11 mouse cellular contexts compared by ENCODE assay signal in the genomic region with DNA sequence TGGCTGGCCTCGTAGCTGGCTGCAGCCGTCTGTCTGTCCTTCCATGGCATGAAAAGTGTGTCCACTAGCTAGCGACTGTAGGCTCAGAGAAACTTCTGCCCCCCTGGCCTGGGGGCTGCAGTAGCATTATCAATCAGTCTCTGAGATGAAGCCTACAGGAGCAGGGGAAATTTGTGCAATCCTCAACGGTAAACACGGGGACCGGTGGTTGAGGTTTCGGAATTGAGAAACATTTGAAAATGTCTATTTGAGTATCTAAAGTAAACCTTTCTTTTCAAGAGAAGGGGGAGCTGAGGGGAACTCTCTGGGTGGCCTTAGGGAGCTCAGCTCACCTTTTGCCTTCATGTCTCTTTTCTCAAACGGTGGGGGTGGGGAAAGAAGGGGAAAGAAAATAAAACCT.
DNase-seq lines count a peak whose midpoint lies in the region; ATAC-seq and TF ChIP-seq lines count a peak whose summit lies in the region.
"Had no signal": no experiment of that assay in that cellular context is flagged by ENCODE, and none has a peak within 500 bp of the region (broad histone marks: within the 10 kb centered on the region; RNA-seq: fewer than 3 reads in every experiment).

No protein-coding gene starts in this region.

- 36% methylated on average over 8 of the region's 8 CpGs for WGBS in embryonic facial prominence, embryonic 14.5 days
- 51% methylated on average over 8 of the region's 8 CpGs for WGBS in hindbrain, embryonic 12.5 days
- 8% methylated on average over 8 of the region's 8 CpGs for whole genome bisulfite sequencing in liver, adult 2 months

- H3K79me2 ChIP-seq in liver, adult 2 months (ENCODE audit: control insufficient read depth, insufficient read depth, low read length) = no peaks in the 10 kb centered on the region

- no peaks in the 10 kb centered on the region for H3K36me3 ChIP-seq in embryonic facial prominence, embryonic 14.5 days (ENCODE audit: control insufficient read depth, insufficient read depth, low read length)
- H3K36me3 ChIP-seq in hindbrain, embryonic 12.5 days = no peaks in the 10 kb centered on the region
- no peaks in the 10 kb centered on the region for H3K36me3 ChIP-seq in liver, adult 2 months (ENCODE audit: control insufficient read depth, insufficient read depth, low read length)

- H3K27ac ChIP-seq in embryonic facial prominence, embryonic 14.5 days (replicated peaks; ENCODE audit: low read depth, low read length) = no peak overlapping the region
- no peak overlapping the region for H3K27ac ChIP-seq in hindbrain, embryonic 12.5 days
- no peak overlapping the region for H3K27ac ChIP-seq in liver, adult 2 months (replicated peaks; ENCODE audit: insufficient read depth, low read depth, low read length)

- H3K4me2 ChIP-seq in embryonic facial prominence, embryonic 14.5 days (ENCODE audit: low read depth, low read length) = peak overlapping the region; percentile 50
- H3K4me2 ChIP-seq in hindbrain, embryonic 12.5 days (replicated peaks) = peak overlapping the region; percentile 37

- H3K27me3 ChIP-seq in embryonic facial prominence, embryonic 14.5 days (replicated peaks; ENCODE audit: control insufficient read depth, insufficient read depth, low read length) = peaks cover 2% of the 10 kb centered on the region; the same call in 1 of the 2 replicates
- H3K27me3 ChIP-seq in hindbrain, embryonic 12.5 days = peaks cover 3% of the 10 kb centered on the region
- no peaks in the 10 kb centered on the region for H3K27me3 ChIP-seq in liver, adult 2 months (ENCODE audit: control insufficient read depth, insufficient read depth, low read length)

- H3K4me3 ChIP-seq in embryonic facial prominence, embryonic 14.5 days (ENCODE audit: low read depth, low read length) = 0 out of 2 replicates have a peak overlapping the region, but pooled peaks have one; percentile 5
- H3K4me3 ChIP-seq in hindbrain, embryonic 12.5 days = no peak overlapping the region
- H3K4me3 ChIP-seq in liver, adult 2 months (ENCODE audit: insufficient read depth, low read depth, low read length) = no peak overlapping the region
- H3K4me3 ChIP-seq: erythroblast, embryonic 14.5 days had no signal

- peaks cover 16% of the 10 kb centered on the region; the same call in 1 of the 2 replicates for H3K4me1 ChIP-seq in embryonic facial prominence, embryonic 14.5 days (ENCODE audit: control insufficient read depth, insufficient read depth, low read length)
- peaks cover 10% of the 10 kb centered on the region; the same call in 1 of the 2 replicates for H3K4me1 ChIP-seq in hindbrain, embryonic 12.5 days
- peaks cover 2% of the 10 kb centered on the region; the same call in 1 of the 2 replicates for H3K4me1 ChIP-seq in liver, adult 2 months (ENCODE audit: control insufficient read depth, insufficient read depth, low read length)

- TF ChIP-seq CTCF in liver, adult 2 months (IDR thresholded peaks at IDR 0.05; ENCODE audit: low read depth, low read length) = no peak

- H3K9ac ChIP-seq in embryonic facial prominence, embryonic 14.5 days (ENCODE audit: low read depth, low read length) = no peak overlapping the region
- no peak overlapping the region for H3K9ac ChIP-seq in hindbrain, embryonic 12.5 days
- H3K9ac ChIP-seq in liver, adult 2 months (ENCODE audit: low read depth, low read length) = no peak overlapping the region

- no peak for TF ChIP-seq POLR2A in liver, adult 2 months (IDR thresholded peaks at IDR 0.05; ENCODE audit: extremely low read depth, insufficient read depth, low read length)

- no peaks in the 10 kb centered on the region for H3K9me3 ChIP-seq in embryonic facial prominence, embryonic 14.5 days (ENCODE audit: control insufficient read depth, low read length)
- no peaks in the 10 kb centered on the region for H3K9me3 ChIP-seq in hindbrain, embryonic 12.5 days (replicated peaks)

- DNase-seq in embryonic facial prominence, embryonic 14.5 days (ENCODE audit: low spot score) = peak; percentile 22
- peak; percentile 4 for DNase-seq in liver, adult 2 months (ENCODE audit: extremely low read depth, low read depth, low spot score)
- peak; percentile 19 for DNase-seq in neural tube, embryonic 10.5 days (ENCODE audit: extremely low spot score, low spot score)
- DNase-seq in urinary bladder, postnatal 25 days (ENCODE audit: low spot score) = no peak
- DNase-seq in heart, adult 9 months (ENCODE audit: low spot score in 2 of 2) = no peak
- no peak for DNase-seq in embryo, embryonic 11 days
- DNase-seq: cerebellum, adult 2 months; kidney, adult 18-20 months; spleen, adult 18-20 months had no signal

- no peak for ATAC-seq in embryonic facial prominence, embryonic 14.5 days (ENCODE audit: low read depth)
- no peak; the same call in 1 of the 2 replicates for ATAC-seq in hindbrain, embryonic 12.5 days (ENCODE audit: low FRiP score)

Comparison
In these comparisons a context has a peak if more than half of its experiments do, and no peak if none do; other contexts are left out.
1. DNase-seq: peak in embryonic facial prominence, embryonic 14.5 days (single experiment), liver, adult 2 months (single experiment) and neural tube, embryonic 10.5 days (single experiment); none in urinary bladder, postnatal 25 days (single experiment), heart, adult 9 months (0 of 2) and embryo, embryonic 11 days (single experiment).